Mouse (Mus musculus) adrenal gland, postnatal 4 days (tissue): ENCODE results near the gene Gas7. TPM values are rescaled to one million over a fixed set of nuclear protein-coding genes. Genes with fewer than 3 reads are reported as not detected.

Experiments
- DNase-seq, 2 experiments: peaks; one replicate each; pipeline ENCODE4 v3.0.0; 2021 to 2022; ENCODE audit warnings: low spot score in 2 of 2, mixed read lengths in 2 of 2
- total RNA-seq, 2 experiments: library from RNA; stranded (reverse); gene quantifications; 2 replicates each; pipeline ENCODE4 v1.2.3; 2021

Gas7 gene
- total RNA-seq, 2 experiments from 2014 or later: 30.5 to 32.9 TPM

DNA sequence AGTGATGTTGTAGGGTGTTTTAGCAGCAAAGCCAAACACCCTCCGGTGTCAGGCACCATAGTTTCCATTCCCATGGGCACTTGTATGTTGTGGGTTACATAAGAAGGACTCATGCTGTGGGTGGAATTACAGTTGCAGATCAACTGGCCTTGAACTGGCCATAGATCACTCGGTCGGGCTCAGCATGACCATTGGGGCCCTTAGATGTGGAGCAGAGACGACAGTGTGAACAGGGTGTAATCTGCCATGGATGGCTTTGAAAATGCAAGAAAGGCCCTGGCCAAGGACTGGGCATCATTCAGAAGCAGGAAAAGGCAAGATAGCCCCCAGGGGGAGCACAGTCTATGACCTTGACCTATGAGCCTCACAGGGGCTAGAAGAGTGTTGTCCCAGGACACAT lies 112.8 kb downstream of the Gas7 start:
- no peak for DNase-seq

DNA sequence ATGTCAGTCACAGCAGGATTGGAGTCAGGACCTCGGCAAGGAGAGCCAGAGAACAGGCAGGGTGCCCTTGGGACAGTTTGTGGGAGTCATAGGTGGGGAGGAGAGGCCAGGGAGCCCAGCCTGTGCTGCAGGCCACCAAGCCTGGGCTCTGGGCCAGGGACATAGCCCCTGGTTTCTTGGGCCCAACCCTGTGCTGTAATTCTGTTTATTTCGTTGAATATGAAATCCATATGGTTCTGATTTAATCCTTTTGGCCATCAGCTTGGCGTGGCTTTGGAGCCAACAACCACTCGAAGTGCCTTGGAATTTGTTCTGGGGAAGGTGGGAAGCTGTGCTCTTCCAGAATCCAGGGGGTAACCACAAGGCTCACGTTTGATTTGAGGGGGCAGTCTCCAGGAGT lies 113.6 kb downstream of the Gas7 start:
- DNase-seq: no peak

DNA sequence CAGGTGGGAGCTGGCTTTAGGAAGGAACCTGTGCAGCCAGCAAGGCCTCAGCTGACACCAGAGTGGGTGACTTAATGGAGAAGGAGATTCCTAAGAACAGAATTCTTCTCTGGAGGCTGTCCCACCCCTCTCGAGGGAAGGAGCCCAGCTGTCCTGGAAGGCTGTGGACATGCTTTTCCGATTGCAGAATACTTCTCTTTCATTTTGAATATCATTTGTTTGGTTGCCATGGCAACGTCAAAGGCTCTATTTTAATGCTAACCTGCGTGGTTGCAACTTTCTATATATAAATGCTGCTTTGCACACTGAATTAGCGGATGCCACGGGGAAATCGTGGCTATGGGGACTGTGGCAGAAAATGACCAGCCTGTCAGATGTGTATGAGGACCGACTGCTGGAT lies 115.7 kb downstream of the Gas7 start:
- DNase-seq: no peak

DNA sequence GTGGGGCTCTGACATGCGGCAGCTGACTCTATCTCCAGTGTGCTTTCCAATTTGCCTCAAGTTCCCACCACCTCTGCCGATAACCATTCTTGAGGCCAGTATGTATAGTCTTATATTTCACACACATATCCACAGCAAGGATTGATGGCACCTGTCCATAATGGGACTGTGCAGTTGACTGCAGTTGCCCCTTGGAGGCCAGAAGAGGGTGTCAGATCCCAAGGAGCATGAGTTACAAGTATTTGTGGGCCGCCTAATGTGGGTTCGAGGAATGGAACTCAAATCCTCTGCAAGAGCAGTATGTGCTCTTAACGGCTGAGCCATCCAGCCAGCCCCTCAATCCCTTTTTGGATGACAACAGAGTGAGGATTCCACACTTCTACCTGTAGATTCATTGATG lies 119.1 kb downstream of the Gas7 start:
- no peak for DNase-seq

DNA sequence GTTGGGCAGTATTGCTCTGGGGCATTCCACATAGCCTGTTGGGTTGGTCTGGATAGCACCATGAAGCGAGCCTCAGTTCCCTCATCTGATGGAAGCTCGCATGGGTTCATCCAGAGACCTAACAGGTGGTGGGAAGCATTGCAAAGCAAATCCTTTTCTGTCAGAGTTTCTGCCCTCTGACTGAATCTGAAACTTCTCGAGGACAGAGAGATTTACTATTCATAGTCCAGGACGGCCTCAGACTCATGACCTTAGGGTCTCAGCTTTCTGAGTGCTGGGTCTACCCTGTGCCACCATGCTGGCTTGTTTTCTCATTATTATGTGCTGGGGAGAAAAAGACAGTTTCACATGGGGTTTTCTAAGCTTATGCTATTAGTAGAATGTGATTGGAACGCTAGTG lies 122.2 kb downstream of the Gas7 start:
- DNase-seq: no peak

DNA sequence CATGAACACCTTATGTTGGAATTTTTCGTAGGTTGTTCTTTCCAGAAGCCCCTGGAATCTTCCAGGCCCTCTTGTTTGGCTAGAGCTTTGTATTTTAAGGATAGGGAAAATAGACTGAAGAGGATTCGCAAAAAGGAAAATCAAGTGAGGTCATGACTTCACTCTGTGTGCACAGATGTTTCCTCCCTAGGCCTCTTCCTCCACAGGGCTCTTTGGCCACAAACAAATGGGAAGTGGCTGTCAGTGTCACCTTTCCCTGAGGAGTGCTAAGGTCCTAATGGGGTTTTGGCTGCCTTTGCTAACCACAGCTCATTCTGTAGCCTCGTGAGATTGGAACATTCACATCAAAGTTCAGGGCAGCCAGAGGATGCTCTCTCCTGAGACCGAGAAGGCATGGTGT lies 122.8 kb downstream of the Gas7 start:
- DNase-seq: no peak

DNA sequence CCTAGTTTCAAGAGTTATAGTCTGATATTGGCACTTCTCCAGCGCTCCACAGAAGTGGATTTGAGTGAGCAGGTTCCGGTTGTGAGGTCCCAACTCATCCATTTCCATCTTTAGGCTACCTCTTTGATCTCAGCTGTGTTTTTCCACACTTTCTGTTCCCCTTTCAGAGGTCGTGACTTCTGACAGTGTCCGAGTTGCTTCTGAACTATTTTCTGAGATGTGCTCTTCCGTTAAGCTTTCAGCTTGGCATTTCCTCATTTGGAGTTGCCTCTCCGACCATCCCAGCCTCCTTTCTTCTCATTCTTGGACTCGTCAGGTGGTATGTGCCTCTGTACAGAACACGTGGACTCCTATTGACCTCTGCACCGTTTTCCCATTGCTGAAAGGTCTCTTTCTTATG lies 123.9 kb downstream of the Gas7 start:
- DNase-seq: no peak

DNA sequence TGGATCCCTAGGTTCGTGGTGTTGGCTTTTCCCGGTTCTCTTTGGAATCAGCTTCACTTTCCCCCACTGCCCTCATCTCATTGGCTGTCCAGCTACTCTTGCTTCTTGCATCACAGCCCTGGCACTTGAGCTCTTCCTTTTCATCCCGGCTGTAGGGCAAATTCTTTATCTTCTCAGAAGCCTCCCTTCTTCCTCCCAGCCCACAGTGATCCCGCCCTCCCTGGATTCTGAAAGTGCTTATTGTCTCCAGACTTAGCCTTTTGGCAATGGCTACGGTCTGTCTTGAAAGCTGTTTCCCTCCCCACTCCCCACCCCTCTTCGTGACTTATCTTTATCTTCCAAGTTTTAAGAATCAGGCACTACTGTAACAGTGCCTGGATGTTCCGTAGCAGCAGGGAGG lies 126.3 kb downstream of the Gas7 start:
- DNase-seq: no peak

DNA sequence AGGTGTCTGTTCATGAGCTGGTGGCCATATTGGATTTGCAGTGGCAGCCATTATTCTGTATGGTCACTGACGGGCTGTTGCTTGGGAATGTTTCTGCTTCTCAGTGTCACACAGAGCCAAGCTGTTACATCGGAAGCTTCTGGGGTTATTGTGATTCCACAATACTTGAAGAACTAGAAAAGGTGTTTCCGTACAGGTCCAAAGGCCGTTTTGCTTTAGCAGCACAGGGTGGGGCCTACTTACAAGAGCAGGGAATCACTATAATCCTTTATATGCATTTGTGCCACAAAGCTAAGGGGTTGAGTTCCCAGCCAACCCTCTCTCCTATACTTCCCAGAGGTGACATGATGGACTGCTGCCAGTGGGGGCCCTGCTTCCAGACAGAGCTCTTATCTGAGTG lies 127.3 kb downstream of the Gas7 start:
- no peak for DNase-seq

DNA sequence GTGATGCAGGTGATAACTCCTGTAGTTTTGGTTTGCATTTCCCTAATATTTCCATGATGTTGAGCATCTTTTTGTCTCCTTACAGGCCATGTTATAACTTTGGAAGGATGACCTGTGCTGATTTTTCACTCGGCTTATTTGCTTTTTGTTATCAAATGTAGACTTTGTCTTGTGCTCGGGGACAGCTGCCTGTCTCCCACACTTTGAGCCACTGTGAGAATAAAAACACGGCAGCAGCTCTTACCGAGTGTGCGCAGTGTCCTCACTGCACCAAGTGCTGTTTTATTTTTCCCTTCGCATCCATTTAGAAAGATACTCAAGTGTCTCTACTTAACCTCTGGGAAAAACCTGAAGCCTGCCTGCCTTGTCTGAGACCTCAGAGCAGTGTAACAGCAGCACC lies 129.8 kb downstream of the Gas7 start:
- DNase-seq: no peak

DNA sequence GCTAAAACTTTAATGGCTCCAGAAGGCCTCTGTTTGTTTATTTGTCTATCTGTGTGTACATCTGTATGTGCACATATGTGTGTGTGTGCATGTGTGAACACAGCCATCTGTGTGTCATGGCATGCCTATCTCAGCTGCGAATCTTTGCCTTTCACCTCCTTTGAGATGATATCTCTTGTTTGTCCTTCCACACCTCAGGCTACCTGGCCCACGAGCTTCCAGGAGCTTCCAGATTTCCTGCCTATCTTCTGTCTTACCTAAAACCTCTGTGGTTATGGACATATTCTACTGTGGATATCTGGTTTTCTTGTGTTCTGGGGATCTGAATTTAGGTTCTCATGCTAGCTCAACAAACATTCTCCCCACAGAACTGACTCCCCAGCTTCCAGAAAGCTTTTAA lies 130.4 kb downstream of the Gas7 start:
- DNase-seq: no peak

DNA sequence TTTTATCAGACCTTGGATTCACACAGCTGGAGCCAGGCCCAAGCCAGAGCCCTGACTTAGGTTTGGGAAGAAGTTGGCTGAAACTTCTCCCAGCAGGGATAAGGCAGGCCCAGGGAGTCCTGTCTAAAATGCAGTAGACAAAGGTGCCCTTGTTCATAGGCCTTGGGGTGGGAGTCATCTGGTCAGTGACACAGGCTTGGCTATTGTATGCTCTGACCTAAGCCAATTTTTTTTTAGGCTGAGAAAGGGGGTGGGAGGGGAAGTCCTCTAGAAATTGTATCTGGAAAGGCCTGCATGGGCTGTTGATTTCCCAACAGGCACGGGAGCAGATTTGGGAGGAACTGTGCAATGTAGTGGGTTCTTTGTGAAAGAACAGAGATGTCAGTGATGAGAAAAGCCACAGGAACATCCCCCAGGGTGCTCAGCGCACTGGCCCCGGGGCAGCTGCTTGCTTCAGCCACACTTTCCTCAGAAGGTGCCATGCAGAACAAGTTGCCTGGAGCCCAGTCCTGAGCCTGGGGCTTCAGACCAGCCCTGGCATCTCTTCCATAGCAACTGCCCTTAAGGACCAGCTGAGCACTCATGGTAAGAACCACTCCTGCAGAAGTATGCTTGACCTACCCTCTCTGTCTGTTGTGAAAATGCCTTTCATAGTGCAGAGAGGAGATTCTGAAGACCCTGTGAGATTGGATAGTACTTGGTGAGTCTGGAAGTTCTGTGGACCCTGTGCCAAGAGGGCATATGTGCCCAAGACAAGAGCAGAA lies 131.2 kb downstream of the Gas7 start:
- peak in 1 of 2 experiments; percentile 46 for DNase-seq

DNA sequence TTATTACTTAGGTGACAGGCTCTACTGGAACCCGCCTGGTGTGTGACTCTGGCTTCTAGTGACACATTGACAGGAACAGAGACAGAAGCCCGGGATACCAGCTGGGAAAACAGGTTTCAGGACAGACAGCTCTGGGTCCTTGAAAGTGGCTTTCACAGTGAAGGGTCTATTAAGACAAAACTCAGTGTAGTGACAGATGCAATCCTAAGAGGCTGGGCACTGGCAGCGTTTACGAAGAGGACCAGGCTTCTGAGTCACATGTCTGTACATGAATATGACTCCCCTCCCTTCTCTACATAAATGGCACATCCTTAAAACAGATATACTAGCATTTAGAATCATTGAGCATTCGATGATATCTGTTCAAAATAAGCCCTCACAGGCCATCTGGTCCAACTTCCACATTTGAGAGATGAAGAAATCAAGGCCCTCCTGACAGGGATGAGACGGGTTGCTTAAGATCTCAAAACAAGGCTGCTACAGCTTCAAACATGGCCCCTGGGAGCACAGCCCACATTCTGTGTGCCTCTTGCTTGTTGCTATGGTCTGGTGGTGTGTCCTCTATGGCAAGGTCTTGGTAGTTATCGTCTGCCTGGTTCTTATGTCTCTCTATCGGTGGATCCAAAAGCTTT lies 133.1 kb downstream of the Gas7 start:
- DNase-seq: no peak

DNA sequence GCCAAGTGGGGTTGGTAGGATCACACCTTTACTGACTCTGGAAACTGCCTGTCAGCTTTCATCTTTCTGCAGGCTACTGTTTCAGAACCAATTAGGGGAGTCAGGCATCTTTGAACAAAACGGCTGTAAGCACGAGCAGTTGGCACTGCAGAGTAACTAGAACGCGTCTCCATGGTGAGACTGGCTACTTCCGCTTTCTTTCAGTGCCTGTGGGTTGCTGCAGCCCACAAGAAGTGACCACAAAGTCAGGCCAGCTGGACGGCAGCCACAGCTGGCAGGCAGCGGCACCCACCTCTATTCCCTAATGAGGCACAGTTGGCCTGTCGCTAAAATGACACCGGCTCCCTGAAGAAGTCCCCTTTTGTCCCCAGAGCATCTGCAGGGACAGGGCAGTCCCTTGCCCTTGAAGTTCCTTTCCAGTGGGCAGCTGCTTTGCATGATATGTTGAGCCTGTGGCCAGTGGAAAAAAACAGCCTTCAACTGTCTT lies 133.6 kb downstream of the Gas7 start:
- DNase-seq: no peak

DNA sequence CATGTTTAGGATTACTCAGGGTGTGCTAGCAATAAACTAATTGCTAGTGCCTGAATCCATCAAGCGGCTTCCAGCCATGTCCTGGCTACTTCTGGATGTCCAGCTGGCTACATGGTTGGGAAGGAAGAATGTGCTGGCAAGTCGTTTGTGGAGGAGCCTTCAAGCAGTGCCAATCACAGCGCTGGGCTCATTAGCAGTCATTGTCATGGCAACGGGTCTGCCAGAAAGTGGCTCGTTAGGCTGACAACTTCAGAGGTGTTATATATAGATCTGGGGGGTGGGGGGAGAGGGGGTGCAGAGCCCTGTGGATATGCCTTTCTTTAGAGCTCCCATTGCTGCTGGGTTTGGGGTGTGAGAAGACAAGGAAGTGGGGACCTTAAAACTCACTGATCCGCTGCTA lies 141.0 kb downstream of the Gas7 start:
- DNase-seq: no peak

DNA sequence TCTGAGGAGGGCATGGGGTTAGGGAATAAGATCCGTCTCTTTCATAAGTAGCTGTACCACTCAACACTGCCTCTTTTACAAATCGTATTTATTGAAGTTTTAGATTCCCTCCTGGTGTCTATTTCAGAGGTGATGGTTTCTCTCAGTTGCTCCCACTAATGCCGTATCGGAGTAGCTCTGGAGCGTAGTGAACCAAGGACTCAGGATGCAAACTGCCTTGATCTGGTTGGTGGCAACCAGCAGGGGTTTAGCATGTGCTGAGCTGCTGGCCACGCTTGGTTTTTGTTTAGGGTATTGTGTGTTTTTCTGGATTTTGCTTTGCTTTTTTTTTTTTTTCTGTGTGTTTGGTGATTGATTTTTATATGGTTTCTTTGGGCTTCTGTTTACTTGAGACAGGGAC lies 141.6 kb downstream of the Gas7 start:
- DNase-seq: no peak

DNA sequence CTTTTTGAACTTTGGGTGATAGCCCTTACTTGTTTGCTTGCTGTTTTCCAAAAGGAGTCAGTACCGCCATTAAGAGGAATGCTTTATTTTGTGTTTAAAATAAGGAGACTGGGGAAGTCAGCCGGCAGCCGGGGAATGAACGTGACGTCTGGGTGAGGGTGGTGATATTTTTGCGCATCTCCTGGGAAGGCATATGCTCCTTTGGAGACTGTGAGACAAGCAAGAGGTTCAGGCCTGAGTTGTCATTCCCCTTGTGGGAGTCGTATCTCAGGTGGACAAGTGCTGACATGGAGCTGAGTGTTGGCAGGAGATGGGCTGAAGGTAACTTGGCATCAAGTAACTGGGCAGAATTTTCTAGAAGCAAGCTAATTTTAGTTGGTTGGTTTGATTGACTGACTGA lies 142.2 kb downstream of the Gas7 start:
- no peak for DNase-seq

DNA sequence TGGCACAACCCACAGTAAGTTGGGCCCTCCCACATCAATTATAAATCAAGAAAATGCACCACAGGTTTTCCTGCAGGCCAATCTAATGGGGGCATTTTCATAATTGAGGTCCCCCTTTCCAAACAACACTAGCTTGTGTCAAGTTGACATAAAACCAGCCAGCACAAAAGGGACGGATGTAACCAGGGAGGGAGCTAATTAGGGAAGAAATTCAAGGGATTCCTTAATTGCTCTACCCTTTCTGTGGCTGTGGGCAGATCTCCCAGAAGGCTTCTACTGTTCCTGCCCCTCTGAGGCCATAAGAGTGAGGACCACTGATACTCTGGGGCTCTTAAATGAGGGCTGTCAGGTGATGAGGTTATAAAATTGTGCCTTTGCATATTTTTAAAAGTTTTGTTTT lies 143.9 kb downstream of the Gas7 start:
- DNase-seq: no peak

DNA sequence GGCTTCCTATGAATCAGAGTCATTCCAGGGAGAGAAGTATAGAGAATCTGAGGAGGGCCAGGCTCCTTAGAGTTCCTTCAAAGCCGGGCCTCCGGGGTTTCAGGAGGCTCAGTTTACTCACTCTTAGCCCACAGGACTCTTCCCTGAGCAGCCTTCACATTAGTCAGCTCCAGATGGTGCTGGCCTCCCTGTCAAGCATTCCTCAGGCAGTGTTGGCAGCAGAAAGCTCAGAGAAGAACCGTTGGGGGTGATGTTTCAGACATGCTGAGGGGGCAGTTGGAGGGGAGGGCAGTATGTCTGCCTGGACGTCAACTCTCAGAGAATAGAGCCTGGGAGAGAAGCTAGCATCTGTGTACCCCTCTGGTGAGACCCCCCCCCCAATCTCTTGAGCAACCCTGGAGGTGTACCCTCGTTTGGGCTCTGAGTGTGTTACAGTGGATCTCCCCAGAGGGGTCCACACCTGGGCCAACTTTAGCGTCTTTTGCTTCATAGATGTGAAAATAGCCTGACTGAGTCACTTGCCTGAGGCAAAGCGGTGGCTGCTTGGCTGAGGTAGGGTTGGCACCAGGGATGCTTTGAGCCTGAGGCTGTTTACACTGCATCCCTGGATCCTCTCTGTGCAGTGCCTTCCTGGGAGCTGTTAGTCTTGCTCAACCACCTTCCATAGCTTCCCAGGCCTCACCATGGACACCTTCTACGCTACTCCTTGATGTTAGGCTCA lies 145.6 kb downstream of the Gas7 start:
- DNase-seq: no peak

DNA sequence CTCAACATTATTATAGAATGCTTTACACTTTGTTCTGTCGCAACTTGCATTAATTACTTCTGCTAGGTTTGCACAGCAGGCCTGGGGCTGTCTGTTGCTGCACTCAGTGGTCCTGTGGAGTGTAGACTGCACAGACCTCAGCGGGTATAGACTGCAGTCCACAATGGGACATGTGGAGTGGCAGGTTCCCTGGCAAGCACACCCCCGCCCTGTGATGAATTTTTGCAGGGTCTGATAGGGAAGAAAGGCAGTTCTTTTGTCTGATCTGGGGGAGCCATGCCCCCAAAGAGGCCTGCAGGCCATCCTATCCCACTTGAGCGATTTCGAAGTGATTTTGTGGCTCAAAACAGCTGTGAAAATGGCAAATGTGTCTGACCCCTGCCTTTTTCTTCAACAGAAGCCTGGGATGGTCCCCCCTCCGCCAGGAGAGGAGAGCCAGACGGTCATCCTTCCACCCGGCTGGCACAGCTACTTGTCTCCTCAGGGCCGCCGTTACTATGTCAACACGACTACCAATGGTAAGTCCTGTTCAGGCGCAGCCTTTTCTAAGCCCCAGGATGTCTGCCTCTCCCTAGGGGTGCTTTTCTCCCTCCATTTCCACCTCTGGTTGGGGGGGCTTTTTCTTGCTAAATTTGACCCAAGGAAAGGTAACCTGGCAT lies 147.6 kb downstream of the Gas7 start:
- DNase-seq: no peak

DNA sequence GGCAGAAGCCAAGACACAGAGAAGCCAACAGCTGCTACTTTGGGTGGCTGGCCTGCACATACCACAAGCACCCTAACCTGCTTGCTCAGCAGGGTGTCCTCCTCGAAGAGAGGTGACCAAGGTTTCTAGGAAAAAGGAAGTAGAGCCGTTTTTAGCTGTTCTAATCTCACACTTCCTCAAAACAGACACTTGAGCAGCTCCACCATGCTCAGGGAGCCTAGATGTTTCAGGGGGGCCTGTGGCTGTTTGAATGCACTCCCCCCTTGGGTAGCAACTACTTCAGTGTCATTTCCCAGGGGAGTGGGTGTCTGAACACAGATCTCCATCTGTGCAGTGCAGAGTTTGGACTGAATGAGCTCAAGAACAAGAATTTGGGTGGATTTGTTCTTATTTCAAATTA lies 149.2 kb downstream of the Gas7 start:
- DNase-seq: no peak
